Mouse (Mus musculus) fat pad, adult 2 months (tissue): ENCODE measurements around the gene Sox8.

Experiments
- DNase-seq: peaks from one replicate; pipeline ENCODE4 v3.0.0-alpha.2; 2011; ENCODE audit warnings: low read depth, low spot score; ENCODE audit errors: extremely low read depth

Gene Sox8

GRCm38 (mm10) chr17:25556630-25557354 lies 13.7 kb downstream of the Sox8 start:
- no peak for DNase-seq

- no peak for DNase-seq
Observed at GRCm38 (mm10) chr17:25555666-25556629, 14.5 kb downstream of the Sox8 start.

- no peak for DNase-seq
Observed at GRCm38 (mm10) chr17:25555159-25555558, 15.3 kb downstream of the Sox8 start.

GRCm38 (mm10) chr17:25551313-25551712 lies 19.2 kb downstream of the Sox8 start:
- no peak for DNase-seq

- DNase-seq, result no peak
Observed at GRCm38 (mm10) chr17:25550020-25550419, 20.5 kb downstream of the Sox8 start.

GRCm38 (mm10) chr17:25547026-25547425 lies 23.5 kb downstream of the Sox8 start:
- DNase-seq, result no peak

- no peak for DNase-seq
Observed at GRCm38 (mm10) chr17:25541768-25542167, 28.7 kb downstream of the Sox8 start.

- no peak for DNase-seq
Observed at GRCm38 (mm10) chr17:25540731-25541130, 29.8 kb downstream of the Sox8 start.

- DNase-seq, result no peak
Observed at GRCm38 (mm10) chr17:25538945-25539875, 31.3 kb downstream of the Sox8 start.

GRCm38 (mm10) chr17:25530357-25531022 lies 40.0 kb downstream of the Sox8 start:
- no peak for DNase-seq

GRCm38 (mm10) chr17:25522080-25522479 lies 48.4 kb downstream of the Sox8 start:
- no peak for DNase-seq

- no peak for DNase-seq
Observed at GRCm38 (mm10) chr17:25520492-25520891, 50.0 kb downstream of the Sox8 start.

GRCm38 (mm10) chr17:25519511-25519910 lies 51.0 kb downstream of the Sox8 start:
- DNase-seq, result no peak

- no peak for DNase-seq
Observed at GRCm38 (mm10) chr17:25518144-25518543, 52.3 kb downstream of the Sox8 start.

GRCm38 (mm10) chr17:25516315-25516714 lies 54.2 kb downstream of the Sox8 start:
- DNase-seq, result no peak
